Mouse (Mus musculus): ENCODE measurements at regions not wholly inside any gene's neighbourhood (a gene's known extent, or its start where the extent isn't known, plus 50 kb on each side); places are given as distances from the start of the nearest gene placed in this dataset.

- Histone ChIP-seq H3K4me1 (ENCODE audit: insufficient read depth, low read length) (0 out of 2 replicates have a peak, but pooled peaks cover 3% of the 10 kb centered on the region), H3K4me2 (ENCODE audit: low read depth, low read length, poor library complexity, severe bottlenecking) (no peak overlapping the region), H3K27ac (ENCODE audit: low read depth, low read length) (no peak overlapping the region), H3K4me3 (ENCODE audit: low read depth, low read length) (no peak overlapping the region), H3K9me3 (ENCODE audit: low read length) (no peaks in the 10 kb centered on the region), H3K36me3 (ENCODE audit: insufficient read depth, low read length) (no peaks in the 10 kb centered on the region), H3K27me3 (ENCODE audit: insufficient read depth, low read length) (no peaks in the 10 kb centered on the region), H3K9ac (replicated peaks; ENCODE audit: low read length, poor library complexity, severe bottlenecking) (no peak overlapping the region)
- ATAC-seq (ENCODE audit: low FRiP score) = no peak
- DNase-seq (ENCODE audit: low spot score) = no peak
- WGBS = 89% methylated on average over 6 of the region's 6 CpGs
- TF ChIP-seq CTCF (IDR thresholded peaks at IDR 0.05) = no peak
These were observed 244.4 kb upstream of the Id4 start for GRCm38 (mm10) chr13:48016606-48017005.

- Histone ChIP-seq H3K27ac (ENCODE audit: low read depth, low read length) (no peak overlapping the region), H3K9ac (replicated peaks; ENCODE audit: low read length, poor library complexity, severe bottlenecking) (no peak overlapping the region), H3K27me3 (ENCODE audit: insufficient read depth, low read length) (no peaks in the 10 kb centered on the region), H3K36me3 (ENCODE audit: insufficient read depth, low read length) (no peaks in the 10 kb centered on the region), H3K4me1 (ENCODE audit: insufficient read depth, low read length) (0 out of 2 replicates have a peak, but pooled peaks cover 3% of the 10 kb centered on the region), H3K9me3 (ENCODE audit: low read length) (no peaks in the 10 kb centered on the region), H3K4me3 (ENCODE audit: low read depth, low read length) (no peak overlapping the region), H3K4me2 (ENCODE audit: low read depth, low read length, poor library complexity, severe bottlenecking) (no peak overlapping the region)
- 71% methylated on average over 8 of the region's 8 CpGs for WGBS
- DNase-seq (ENCODE audit: low spot score) (no peak), ATAC-seq (ENCODE audit: low FRiP score) (no peak)
- no peak for TF ChIP-seq CTCF (IDR thresholded peaks at IDR 0.05)
These were observed 243.4 kb upstream of the Id4 start for GRCm38 (mm10) chr13:48017649-48018048.

- Histone ChIP-seq H3K36me3 (ENCODE audit: insufficient read depth, low read length) (no peaks in the 10 kb centered on the region), H3K9ac (replicated peaks; ENCODE audit: low read length, poor library complexity, severe bottlenecking) (no peak overlapping the region), H3K4me3 (ENCODE audit: low read depth, low read length) (no peak overlapping the region), H3K27ac (ENCODE audit: low read depth, low read length) (no peak overlapping the region), H3K4me2 (ENCODE audit: low read depth, low read length, poor library complexity, severe bottlenecking) (no peak overlapping the region), H3K27me3 (ENCODE audit: insufficient read depth, low read length) (no peaks in the 10 kb centered on the region), H3K9me3 (ENCODE audit: low read length) (no peaks in the 10 kb centered on the region), H3K4me1 (ENCODE audit: insufficient read depth, low read length) (no peaks in the 10 kb centered on the region)
- 80% methylated on average over 5 of the region's 5 CpGs for WGBS
- no peak for ATAC-seq (ENCODE audit: low FRiP score)
- DNase-seq (ENCODE audit: low spot score) = no peak
- TF ChIP-seq CTCF (IDR thresholded peaks at IDR 0.05) = no peak
These were observed 242.4 kb upstream of the Id4 start for GRCm38 (mm10) chr13:48018606-48019005.

GRCm38 (mm10) chr13:48022958-48023615 lies 237.9 kb upstream of the Id4 start:
- no peak for TF ChIP-seq CTCF (IDR thresholded peaks at IDR 0.05)
- no peaks in the 10 kb centered on the region for H3K4me1 ChIP-seq (ENCODE audit: insufficient read depth, low read length)
- H3K27me3 ChIP-seq (ENCODE audit: insufficient read depth, low read length) = no peaks in the 10 kb centered on the region
- H3K9me3 ChIP-seq (ENCODE audit: low read length) = no peaks in the 10 kb centered on the region
- ATAC-seq (ENCODE audit: low FRiP score) (no peak), DNase-seq (ENCODE audit: low spot score) (no peak)
- H3K4me3 ChIP-seq (ENCODE audit: low read depth, low read length) = no peak overlapping the region
- no peak overlapping the region for H3K27ac ChIP-seq (ENCODE audit: low read depth, low read length)
- no peak overlapping the region for H3K9ac ChIP-seq (replicated peaks; ENCODE audit: low read length, poor library complexity, severe bottlenecking)
- 56% methylated on average over 7 of the region's 7 CpGs for WGBS
- H3K4me2 ChIP-seq (ENCODE audit: low read depth, low read length, poor library complexity, severe bottlenecking) = no peak overlapping the region
- H3K36me3 ChIP-seq (ENCODE audit: insufficient read depth, low read length) = no peaks in the 10 kb centered on the region

- ATAC-seq (ENCODE audit: low FRiP score) = no peak; the same call in 1 of the 2 replicates
- WGBS = 53% methylated on average over 7 of the region's 7 CpGs
- peak; percentile 94 for DNase-seq (ENCODE audit: low spot score)
- no peak overlapping the region for H3K4me3 ChIP-seq (ENCODE audit: low read depth, low read length)
- H3K9ac ChIP-seq (replicated peaks; ENCODE audit: low read length, poor library complexity, severe bottlenecking) = no peak overlapping the region
- no peaks in the 10 kb centered on the region for H3K4me1 ChIP-seq (ENCODE audit: insufficient read depth, low read length)
- H3K4me2 ChIP-seq (ENCODE audit: low read depth, low read length, poor library complexity, severe bottlenecking) = no peak overlapping the region
- H3K27ac ChIP-seq (ENCODE audit: low read depth, low read length) = no peak overlapping the region
- no peaks in the 10 kb centered on the region for H3K9me3 ChIP-seq (ENCODE audit: low read length)
- no peaks in the 10 kb centered on the region for H3K36me3 ChIP-seq (ENCODE audit: insufficient read depth, low read length)
- no peaks in the 10 kb centered on the region for H3K27me3 ChIP-seq (ENCODE audit: insufficient read depth, low read length)
- TF ChIP-seq CTCF (IDR thresholded peaks at IDR 0.05) = no peak
These were observed 233.1 kb upstream of the Id4 start for GRCm38 (mm10) chr13:48027775-48028489.

- no peak overlapping the region for H3K27ac ChIP-seq (ENCODE audit: low read depth, low read length)
- no peaks in the 10 kb centered on the region for H3K36me3 ChIP-seq (ENCODE audit: insufficient read depth, low read length)
- no peaks in the 10 kb centered on the region for H3K9me3 ChIP-seq (ENCODE audit: low read length)
- no peak for ATAC-seq (ENCODE audit: low FRiP score)
- WGBS = 71% methylated on average over 8 of the region's 8 CpGs
- H3K9ac ChIP-seq (replicated peaks; ENCODE audit: low read length, poor library complexity, severe bottlenecking) = no peak overlapping the region
- TF ChIP-seq CTCF (IDR thresholded peaks at IDR 0.05) = no peak
- H3K27me3 ChIP-seq (ENCODE audit: insufficient read depth, low read length) = no peaks in the 10 kb centered on the region
- no peaks in the 10 kb centered on the region for H3K4me1 ChIP-seq (ENCODE audit: insufficient read depth, low read length)
- H3K4me3 ChIP-seq (ENCODE audit: low read depth, low read length) = no peak overlapping the region
- H3K4me2 ChIP-seq (ENCODE audit: low read depth, low read length, poor library complexity, severe bottlenecking) = no peak overlapping the region
- DNase-seq (ENCODE audit: low spot score) = no peak
These were observed 229.5 kb upstream of the Id4 start for GRCm38 (mm10) chr13:48031491-48031890.

Measured in midbrain, postnatal 0 days (tissue).